Mouse (Mus musculus): ENCODE results near the gene Polr3h.

DNA sequence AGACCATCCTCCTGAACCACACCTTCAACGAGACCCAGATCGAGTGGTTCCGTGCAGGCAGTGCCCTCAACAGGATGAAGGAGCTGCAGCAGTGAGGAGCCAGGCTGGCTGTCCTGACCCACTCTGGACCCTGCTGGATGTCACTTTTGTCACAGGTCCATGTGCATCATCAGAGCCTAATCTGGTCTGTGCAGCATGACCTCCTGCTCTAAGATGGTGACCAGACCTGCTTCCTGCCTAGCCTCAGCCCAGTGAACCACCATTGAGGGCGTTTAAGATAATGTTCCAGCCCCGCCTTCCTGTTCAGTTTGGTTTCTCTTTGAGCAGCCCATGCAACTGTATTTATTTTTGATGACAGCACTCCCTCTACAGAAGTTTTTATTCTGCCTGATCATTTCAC is 11.4 kb downstream of the Polr3h start:
- TF ChIP-seq POLR2A (IDR thresholded peaks at IDR 0.05; ENCODE audit: low read depth, low read length) = no peak
- no peak for TF ChIP-seq CTCF (IDR thresholded peaks at IDR 0.05; ENCODE audit: extremely low read depth, insufficient read depth, insufficient read length, insufficient replicate concordance)

Measured in spleen, adult 2 months (tissue).